Mouse (Mus musculus) 3T3-L1 (cell line): ENCODE data around the gene Bola2.
A peak's percentile ranks its signal among the peaks of the same experiment; 100 is the strongest.
"Not testable (repeated sequence)": the region's sequence is repeated elsewhere in the genome, so short reads cannot be mapped to it uniquely, and the experiment has no call there.

Experiments
- DNase-seq: peaks from one replicate; pipeline ENCODE4 v3.0.0-alpha.2; 2015; ENCODE audit warnings: low read depth, low spot score

The Bola2 gene

DNA sequence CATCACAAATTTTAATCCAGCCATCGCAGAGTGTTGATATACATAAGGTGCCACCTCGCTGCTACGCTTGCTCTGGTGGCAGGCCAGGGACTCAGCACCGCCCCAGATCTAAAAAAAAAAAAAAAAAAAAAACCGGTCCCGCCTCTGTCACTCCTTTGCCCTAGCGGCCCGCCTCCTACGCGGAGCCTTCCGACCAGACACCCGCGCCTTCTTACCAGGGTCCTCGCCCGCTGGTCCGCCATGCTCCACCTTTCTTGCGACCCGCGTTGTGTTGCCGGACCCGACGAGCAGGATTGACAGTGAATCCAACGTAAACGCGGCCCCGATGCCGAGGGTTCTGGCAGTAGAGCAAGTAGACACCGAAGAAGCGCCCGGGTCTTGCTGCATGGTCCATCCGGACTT, at the start of gene Bola2:
TSS of gene Bola2 (plus strand) at position 192 of the 402 bp plus-strand sequence.
- DNase-seq = peak; percentile 66

DNA sequence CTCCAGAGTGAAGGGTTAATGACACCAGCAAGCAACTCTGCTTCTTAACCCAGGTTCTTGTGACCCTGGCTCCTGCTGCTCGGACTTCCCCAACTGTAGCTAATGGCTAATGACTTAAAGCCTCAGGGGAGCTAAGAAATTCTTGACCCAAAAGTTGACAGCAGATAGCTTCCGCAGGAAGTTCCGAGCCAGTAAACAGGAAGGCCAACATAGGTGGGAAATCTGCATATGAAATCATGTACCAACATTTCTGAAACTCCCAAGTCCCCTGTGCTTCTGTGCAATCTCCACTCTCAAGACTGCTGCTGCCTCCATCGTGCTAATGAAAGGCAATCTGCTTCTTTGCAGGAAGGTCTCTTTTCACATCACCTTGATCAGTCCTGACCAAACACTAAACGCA, 49.5 kb upstream of the Bola2 start:
- DNase-seq = no peak

DNA sequence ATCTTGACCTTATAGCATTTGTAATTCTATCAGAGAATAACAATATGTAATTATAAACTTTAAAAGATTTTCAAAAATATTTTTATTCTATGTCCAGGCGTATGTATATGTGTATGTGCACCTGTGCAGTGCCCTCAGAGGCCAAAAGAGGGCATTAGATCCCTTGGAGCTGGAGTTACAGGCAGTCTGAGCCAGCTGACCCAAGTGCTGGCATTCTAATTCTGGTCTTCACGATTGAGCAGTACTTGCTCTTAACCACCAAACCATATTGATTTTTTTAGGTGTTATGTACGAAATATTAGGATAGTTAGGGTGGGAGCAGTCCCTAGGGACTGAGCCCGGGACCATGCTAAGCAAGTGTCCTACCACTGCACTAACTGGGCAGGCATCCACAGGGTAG, 46.7 kb upstream of the Bola2 start:
- DNase-seq = peak; percentile 29

DNA sequence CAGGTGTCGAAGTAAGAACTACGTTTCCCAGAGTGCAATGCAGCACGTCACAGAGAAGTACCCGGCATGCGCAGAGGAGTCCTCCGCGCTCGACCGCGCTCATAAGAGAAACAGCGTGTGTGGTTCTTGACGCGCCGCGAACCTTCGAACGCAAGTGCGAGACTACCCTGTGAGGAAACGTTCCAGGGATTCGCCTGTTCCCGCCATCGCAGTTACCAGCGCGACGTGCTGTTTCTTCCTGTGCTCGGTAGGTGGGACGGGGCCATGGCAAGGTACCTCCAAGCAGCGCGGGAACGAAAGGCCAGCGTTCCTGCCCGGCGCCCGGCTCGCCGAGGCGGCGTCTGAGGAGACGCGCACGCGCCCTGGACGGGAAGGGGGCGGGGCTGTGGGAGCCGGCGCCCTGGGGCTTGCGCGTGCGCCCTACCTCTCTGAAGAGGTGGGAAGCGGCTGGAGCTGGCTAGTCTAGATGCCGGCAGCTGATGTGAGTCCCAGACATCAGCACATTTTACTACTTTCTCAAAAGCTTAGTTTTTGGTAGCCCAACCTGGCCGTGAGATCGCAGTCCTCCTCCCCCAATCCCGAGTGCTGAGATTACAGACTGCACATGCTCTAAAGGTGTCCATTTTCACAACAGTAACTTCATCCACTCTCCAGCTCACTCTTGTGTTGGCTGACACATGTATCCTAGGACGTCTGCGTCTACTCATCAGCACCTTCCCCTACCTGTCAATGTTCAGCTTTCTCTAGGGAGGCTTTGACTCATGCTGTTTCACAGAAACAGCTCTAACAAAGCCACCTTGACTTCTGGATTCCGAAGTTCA, 45.8 kb upstream of the Bola2 start, which contains the start of gene Sgf29:
TSS of gene Sgf29 (plus strand) at position 79 of the 821 bp plus-strand sequence.
- DNase-seq = peak; percentile 88

DNA sequence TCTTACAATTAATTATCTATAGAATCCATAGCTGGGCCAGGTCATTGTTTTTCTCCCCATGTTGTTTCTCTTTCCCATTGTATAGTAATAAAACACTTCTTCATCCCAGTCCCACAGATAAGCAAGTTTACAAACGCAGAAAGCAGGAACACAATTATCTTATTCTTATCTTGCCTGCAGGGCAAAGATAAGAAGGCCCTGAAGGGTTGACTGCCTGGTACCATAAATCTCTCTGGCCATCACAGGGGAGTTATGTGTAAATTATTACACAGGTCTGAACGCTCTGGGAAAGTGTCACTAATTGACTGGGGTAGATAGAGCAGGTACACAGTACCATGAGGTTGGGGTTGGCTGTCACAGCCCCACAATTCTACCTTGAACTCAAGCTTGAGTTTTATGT, 44.3 kb upstream of the Bola2 start:
- DNase-seq = no peak

DNA sequence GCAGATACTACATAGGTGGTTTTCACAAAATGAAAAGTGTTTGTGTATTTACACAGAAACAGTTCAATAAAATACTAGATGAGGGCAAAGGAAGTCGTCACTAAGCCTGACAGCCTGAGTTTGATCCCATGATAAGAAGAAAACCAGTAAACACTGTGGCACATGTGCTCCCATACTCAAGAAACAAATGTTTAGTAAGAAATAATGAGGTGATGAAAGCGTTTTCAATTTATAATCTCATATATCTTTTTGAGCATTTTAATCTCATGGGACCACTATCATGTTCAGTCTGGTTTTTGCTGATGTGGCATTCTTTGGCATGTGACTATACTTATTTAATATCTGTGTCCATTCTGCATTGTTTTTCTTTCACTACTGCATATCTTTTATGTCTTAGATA, 41.2 kb upstream of the Bola2 start:
- DNase-seq = no peak

DNA sequence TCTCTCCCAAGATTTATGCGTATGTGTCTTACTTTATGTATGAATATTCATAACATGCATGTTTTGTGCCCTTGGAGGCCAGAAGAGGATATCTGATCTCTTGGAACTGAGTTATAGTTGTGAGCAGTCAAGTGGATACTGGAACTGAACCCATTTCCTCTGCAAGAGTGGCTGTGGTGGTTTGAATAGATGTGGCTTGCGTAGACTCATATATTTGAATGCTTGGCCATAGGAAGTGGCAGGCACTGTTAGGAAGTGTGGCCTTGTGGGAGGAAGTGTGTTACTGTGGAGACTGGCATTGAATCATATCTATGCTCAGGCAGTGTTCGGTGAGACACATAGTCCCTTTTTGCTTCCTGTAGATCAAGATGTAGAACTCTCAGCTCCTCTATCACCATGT, 39.5 kb upstream of the Bola2 start:
- DNase-seq = no peak

DNA sequence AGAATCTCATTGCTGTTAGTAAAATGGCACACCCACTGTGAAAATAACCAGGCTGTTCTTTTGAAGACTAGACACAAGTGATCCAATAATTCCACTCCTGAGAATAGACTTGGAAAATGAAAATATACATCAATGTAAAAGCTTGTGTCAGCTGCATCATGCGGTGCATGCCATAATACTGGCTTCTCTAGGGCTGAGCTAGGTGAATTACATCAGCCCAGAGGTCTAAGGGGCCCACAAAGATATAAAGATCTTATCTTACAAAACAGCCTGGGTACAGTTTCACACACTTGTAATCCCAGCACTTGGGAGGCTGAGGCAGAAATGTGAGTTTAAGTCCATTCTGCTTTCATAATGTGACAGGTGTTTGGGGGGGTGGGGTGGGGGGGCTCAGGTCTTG, 37.7 kb upstream of the Bola2 start:
- no peak for DNase-seq

DNA sequence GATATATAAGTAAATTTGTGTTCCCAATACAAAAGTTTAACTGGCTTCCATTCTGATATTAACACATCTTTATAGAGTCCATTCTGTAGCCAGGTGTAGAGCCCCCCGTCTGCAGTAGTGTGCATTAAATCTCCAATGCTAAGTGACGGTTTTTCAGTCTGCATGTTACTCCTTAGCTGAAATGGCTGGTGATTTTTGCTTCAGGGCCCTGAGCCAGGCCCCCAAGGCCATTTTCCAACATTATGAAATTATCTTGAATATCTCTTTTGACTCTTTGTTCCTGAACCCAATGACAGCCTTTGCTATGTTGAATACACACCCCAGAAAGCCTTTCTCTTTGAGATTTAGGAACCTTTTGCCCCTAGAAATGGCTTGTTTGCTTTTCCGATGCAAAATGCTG, 35.4 kb upstream of the Bola2 start:
- DNase-seq = no peak

DNA sequence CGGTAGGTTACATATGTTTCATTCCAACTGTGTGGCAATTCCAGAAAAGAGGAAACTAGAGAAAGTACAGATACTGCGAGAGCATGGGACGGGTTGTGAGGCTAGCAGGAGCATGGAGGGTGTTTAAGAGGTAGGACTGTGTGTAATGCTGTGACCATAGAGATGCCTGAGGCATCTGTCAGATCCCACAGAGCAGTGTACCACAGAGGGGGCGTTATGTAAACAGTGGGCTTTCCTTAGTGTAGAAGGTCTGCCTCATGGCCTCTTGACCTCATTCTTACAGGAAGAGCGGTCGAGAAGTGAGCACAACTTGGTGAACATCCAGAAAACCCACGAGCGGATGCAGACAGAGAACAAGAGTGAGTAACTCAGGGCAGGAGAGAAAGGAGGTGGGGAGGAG, 31.6 kb upstream of the Bola2 start:
- peak; percentile 13 for DNase-seq

DNA sequence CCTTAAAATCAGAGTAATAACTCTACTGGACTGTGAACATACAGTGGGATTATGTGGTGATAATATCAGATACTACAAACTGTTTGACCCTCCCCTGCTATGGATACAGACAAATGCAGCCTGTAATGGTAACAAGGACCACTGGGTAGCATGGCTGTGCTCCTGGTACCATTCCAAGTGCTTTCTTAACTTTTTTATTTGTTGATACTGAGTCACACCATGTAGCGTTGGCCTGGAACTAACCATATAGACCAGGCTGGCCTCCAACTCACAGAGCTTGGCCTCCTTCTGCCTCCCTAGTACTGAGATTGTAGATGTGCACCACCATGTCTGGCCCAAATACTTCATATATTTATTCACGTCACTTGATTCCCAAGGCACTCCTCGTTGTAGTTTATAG, 29.9 kb upstream of the Bola2 start:
- DNase-seq = no peak

DNA sequence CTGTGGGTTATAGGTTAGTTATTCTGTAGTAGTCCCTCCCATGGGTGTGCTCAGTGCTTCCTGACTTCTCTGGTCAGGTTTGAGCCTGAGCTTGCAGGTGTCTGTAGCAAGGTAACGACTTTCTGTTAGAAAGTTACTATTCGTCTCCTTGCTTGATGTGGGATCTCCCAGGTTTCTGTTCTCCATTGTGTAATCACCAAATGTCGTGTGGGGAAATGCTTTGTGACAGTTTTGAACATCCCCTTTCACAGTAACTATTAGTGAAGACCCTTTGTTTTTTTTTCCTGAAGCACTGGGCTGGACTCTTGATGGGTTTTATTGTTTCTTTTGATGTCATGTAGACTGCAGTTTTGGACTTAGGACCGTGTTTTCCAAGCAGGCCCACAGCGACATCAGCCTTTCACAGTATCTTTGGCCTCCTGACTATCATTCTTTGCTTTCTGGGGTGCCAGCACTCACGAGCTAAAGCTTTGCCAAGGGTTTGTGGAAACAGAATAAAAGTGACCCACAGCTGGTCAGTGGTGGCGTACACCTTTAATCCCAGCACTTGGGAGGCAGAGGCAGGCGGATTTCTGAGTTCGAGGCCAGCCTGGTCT, 27.6 kb upstream of the Bola2 start:
- no peak for DNase-seq

DNA sequence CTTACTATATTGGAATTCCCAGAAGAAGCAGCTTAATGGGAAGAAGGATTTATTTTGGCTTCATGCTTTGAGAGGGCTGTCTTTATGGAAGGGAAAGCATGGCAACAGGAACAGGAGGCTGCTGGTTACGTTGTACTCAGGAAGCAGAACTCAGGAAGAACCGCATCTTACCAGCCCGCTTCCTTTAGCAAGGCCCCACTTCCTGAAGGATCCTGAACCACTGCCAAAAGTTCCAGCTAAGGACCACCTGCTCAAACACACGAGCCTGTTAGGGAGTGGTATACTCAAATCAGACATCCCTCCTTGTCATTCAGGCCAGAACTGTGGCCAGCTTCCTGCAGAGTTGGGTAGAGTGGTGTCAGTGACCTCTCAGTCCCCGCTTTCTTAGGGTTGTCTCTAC, 26.7 kb upstream of the Bola2 start:
- no peak for DNase-seq

DNA sequence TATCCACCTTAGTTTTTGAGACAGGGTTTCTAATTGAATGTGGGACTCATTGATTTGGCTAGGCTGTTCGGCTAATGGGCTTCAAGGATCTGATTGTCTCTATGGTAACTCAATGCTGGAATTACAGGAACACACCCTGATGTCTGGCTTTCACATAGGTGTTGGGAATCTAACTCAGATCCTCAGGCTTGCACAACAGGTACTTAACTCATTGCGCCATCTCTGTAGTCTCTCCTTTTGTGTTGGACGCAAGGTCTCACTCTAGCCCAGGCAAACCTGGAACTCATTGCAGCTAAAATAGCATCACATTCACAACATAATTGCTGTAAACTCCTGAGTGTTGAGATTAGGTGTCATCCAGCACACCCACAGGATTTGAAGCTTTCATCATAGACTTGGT, 25.0 kb upstream of the Bola2 start:
- DNase-seq = no peak

DNA sequence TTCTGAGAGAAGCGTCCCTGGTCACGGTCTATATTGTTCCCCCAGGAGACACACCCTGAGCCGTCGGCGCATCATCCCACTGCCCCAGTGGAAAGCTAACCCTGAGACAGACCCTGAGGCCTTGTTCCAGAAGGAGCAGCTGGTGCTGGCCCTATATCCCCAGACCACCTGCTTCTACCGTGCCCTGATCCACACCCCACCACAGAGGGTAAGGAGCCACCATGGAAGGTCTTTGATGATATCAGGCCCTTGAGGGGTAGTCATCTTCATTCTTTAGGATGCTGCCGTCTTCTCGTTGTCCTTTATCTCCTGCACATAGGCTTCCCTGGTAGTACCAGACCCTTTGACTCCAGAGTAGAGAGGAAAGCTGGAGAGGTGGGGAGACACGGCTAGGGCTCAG, 23.1 kb upstream of the Bola2 start:
- DNase-seq = no peak

DNA sequence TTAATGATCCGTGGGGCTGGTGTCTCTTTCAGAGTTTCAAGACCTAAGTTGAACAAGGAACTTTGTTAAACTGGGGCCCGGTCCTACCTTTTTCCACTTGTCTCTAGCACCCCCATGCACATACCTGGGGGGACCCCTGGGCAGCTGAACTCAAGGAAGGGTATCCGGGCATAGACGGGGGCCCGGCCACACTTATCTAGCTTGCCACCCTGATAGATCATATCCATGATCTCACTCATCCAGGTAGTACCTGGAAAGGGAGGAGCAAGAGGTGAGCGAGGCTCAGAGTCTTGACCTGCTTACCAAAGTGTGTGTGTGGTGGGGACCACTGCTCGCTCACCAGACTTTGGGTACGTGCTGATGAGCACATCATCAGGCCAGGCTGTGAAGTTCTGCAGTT, 20.1 kb upstream of the Bola2 start:
- DNase-seq = no peak

DNA sequence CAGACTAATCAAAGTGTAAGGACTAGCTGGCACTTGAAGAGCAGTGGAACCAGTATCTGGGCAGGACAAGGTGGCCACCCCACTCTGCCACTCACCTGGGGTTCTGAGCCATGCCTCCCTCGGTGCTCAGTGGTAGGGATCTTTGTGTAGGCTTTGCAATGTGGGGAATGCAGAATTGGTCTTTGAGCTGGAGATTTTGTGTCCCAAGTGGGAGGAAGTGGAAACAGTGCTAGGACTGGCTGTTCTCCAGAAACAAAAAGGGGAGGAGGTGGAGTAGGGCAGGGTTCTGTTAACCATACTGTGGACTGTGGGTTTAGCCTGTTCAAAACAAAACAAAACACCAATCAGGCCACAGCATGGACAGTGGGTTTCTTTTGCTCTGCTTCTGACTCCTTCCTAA, 19.0 kb upstream of the Bola2 start, which contains the start of gene Sult1a1:
TSS of gene Sult1a1 (minus strand) at position 226 of the 400 bp plus-strand sequence.
- no peak for DNase-seq

DNA sequence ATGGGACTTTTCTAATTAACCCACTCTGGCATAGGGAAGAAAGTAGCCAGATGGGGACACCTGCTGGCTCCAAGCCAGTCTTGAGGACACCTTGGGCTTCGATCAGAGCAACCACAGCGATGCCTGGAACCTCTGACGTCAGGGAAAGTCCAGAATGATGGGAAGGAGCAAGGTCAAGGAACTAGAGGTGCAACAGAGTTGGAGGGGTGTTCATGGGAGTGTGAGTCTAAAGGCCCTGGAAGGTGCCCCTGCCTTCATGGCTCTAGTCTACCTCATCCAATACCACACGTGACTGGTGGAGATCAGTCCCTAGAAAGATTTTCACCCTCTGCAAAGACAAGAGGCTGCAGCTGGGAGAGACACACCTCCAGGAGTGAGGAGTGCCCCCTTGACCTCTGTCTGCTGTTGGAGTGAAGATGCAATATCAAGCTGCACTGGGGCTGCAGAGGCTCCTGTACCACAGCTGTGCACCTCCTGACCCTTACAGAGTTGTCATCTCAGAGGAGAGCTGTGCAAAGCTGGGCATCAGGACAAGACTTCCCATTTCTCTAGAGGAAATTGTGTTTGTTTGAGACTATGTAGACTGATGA, 18.5 kb upstream of the Bola2 start:
- no peak for DNase-seq

DNA sequence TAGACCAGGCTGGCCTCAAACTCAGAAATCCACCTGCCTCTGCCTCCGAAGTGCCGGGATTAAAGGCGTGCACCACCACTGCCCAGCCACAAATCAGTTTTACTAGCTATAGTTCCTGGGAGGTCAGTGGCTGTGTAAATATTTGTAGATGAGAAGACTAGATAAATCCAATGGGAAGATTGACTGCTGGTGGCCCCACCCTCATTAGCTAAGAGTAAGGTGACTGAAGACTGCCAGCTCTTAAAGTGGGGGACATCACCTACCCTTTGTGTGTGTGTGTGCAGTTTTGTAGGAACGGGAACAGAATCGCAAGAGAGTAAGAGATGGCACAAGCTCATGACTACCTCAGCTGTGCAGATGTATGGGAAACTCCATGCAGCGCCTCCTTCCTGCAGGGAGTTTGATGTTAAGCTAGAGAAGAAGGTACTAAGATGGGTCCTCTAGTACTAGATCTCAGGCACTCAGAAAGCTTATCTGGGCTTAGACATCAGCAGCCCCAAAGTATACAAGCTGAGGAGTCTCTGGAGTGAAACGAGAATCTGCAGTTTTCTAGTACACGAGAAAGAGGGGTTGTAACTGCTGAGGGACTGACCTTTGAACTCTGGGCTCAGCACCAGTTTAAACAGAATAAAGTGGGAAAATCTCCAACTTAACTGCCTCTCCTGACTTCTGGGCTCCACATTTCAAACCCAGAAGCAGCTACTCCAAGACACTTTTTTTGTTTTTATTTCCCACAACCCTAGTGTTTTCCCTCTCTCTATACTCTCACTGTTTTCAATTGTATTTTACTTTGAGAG, 16.5 kb upstream of the Bola2 start:
- DNase-seq = no peak

DNA sequence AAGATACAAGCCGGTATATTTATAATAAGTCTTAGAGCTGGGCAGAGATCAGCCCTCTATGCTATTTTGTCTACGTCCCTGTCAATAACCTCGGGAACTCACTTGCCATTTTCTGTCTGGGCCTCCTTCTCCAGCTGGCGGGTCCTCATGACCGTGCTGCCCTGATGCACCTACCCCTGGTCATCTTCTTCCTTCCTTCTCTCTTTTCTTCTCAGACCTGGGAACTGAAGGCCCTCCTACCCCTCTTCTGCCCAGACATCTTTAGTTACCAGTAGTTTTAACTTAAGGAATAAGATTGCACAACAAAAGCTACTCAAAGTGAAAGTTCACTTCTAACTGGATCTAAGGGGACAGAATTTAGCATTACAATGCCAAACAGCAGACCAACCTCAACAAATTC, 15.5 kb upstream of the Bola2 start:
- DNase-seq = no peak

DNA sequence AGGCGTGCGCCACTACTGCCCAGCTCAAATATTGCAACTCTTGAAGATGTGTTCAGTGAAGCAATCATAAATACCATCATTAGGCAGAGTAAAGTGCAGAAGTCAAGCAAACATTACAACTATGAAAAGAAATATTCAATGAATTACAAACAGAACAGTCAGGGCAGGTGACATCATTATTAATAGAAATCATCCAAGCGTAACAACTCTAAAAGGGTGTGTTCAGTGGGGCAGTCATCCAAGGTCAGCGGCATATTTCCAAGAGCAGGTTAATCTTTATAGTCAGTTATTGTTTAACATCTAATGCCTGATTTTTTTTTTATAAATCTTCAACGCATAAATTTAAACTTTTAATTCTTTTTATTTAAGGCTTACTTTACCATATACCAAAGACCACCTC, 14.0 kb upstream of the Bola2 start:
- DNase-seq = no peak

DNA sequence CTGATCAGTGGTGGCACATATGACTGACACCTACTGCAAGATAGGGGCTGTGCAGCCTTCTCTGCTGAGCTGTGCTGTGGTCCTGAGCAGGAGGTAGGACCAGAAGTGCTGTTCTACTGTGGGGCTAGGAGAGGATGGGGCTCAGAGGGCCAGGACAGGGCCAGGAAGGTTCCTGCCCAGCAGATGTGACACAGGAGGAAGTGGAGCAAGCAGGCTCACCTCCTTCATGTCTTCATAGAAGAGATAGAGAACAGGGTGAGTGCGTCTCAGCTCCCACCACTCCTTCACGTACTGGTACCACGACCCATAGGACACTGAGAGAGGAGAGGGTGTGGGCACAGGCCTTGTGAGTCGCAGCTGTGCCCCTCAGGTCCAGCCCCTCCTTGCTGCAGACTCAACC, 7.0 kb upstream of the Bola2 start:
- DNase-seq = not testable (repeated sequence)
